Mouse (Mus musculus): ENCODE data around the gene Ube2o. TPM values are rescaled to one million over a fixed set of nuclear protein-coding genes. Genes with fewer than 3 reads are reported as not detected.

The Ube2o gene
- total RNA-seq, 2 experiments from 2014 or later = 134 to 139 TPM

GRCm38 (mm10) chr11:116552194-116552593, 29.1 kb downstream of the Ube2o start:
- intact Hi-C loops (cut with DNase I) = loop anchor here (5.0 kb wide), 1 partner anchor 75 kb away; the partner anchor contains the start of gene Rhbdf2
- DNase-seq (ENCODE audit: low spot score in 2 of 2) = peak in 1 of 2 experiments; percentile 64

- no peak for DNase-seq (ENCODE audit: low spot score in 2 of 2)
- intact Hi-C loops (cut with DNase I) = loop anchor here (5.0 kb wide), 1 partner anchor 77 kb away; the partner anchor contains the start of gene Rhbdf2
These were observed 30.5 kb downstream of the Ube2o start for GRCm38 (mm10) chr11:116550748-116551147.

GRCm38 (mm10) chr11:116549273-116550038, 31.8 kb downstream of the Ube2o start:
- intact Hi-C loops (cut with DNase I) = loop anchor here (5.0 kb wide), 1 partner anchor 78 kb away; the partner anchor contains the start of gene Rhbdf2
- DNase-seq (ENCODE audit: low spot score in 2 of 2) = no peak

GRCm38 (mm10) chr11:116548780-116549179, 32.5 kb downstream of the Ube2o start:
- no peak for DNase-seq (ENCODE audit: low spot score in 2 of 2)
- intact Hi-C loops (cut with DNase I) = no loop called here

- no peak for DNase-seq (ENCODE audit: low spot score in 2 of 2)
- intact Hi-C loops (cut with DNase I) = no loop called here
These were observed 33.8 kb downstream of the Ube2o start for GRCm38 (mm10) chr11:116547296-116548060.

- intact Hi-C loops (cut with DNase I) = no loop called here
- peak; percentile 67 to 80 for DNase-seq (ENCODE audit: low spot score in 2 of 2)
These were observed 38.1 kb downstream of the Ube2o start for GRCm38 (mm10) chr11:116543110-116543509.

- no peak for DNase-seq (ENCODE audit: low spot score in 2 of 2)
- intact Hi-C loops (cut with DNase I) = no loop called here
These were observed 40.1 kb downstream of the Ube2o start for GRCm38 (mm10) chr11:116541183-116541582.

- intact Hi-C loops (cut with DNase I) = no loop called here
- no peak for DNase-seq (ENCODE audit: low spot score in 2 of 2)
These were observed 43.0 kb downstream of the Ube2o start for GRCm38 (mm10) chr11:116538142-116538735.

- no peak for DNase-seq (ENCODE audit: low spot score in 2 of 2)
- intact Hi-C loops (cut with DNase I) = no loop called here
These were observed 43.9 kb downstream of the Ube2o start for GRCm38 (mm10) chr11:116537388-116537787.

- intact Hi-C loops (cut with DNase I) = no loop called here
- no peak for DNase-seq (ENCODE audit: low spot score in 2 of 2)
These were observed 44.6 kb downstream of the Ube2o start for GRCm38 (mm10) chr11:116536685-116537084.

GRCm38 (mm10) chr11:116534154-116534865, 46.9 kb downstream of the Ube2o start:
- intact Hi-C loops (cut with DNase I) = loop anchor here (5.0 kb wide), 1 partner anchor 42 kb away; the partner anchor contains the start of gene Prpsap1
- DNase-seq (ENCODE audit: low spot score in 2 of 2) = peak; percentile 67 to 73

- intact Hi-C loops (cut with DNase I) = loop anchor here (5.0 kb wide), 1 partner anchor 41 kb away; the partner anchor contains the start of gene Prpsap1
- no peak for DNase-seq (ENCODE audit: low spot score in 2 of 2)
These were observed 47.7 kb downstream of the Ube2o start for GRCm38 (mm10) chr11:116533341-116534153.

- DNase-seq (ENCODE audit: low spot score in 2 of 2) = peak in 1 of 2 experiments; percentile 52
- intact Hi-C loops (cut with DNase I) = loop anchor here (5.0 kb wide), 1 partner anchor 41 kb away; the partner anchor contains the start of gene Prpsap1
These were observed 48.4 kb downstream of the Ube2o start for GRCm38 (mm10) chr11:116532810-116533338.

GRCm38 (mm10) chr11:116532262-116532809, 48.9 kb downstream of the Ube2o start:
- DNase-seq (ENCODE audit: low spot score in 2 of 2) = no peak
- intact Hi-C loops (cut with DNase I) = loop anchor here (5.0 kb wide), 1 partner anchor 40 kb away; the partner anchor contains the start of gene Prpsap1

- no peak for DNase-seq (ENCODE audit: low spot score in 2 of 2)
- intact Hi-C loops (cut with DNase I) = loop anchor here (5.0 kb wide), 1 partner anchor 39 kb away; the partner anchor contains the start of gene Prpsap1
These were observed 49.7 kb downstream of the Ube2o start for GRCm38 (mm10) chr11:116531371-116532191.
